Comparison of ENCODE assay signal across 24 mouse cellular contexts in the genomic region with DNA sequence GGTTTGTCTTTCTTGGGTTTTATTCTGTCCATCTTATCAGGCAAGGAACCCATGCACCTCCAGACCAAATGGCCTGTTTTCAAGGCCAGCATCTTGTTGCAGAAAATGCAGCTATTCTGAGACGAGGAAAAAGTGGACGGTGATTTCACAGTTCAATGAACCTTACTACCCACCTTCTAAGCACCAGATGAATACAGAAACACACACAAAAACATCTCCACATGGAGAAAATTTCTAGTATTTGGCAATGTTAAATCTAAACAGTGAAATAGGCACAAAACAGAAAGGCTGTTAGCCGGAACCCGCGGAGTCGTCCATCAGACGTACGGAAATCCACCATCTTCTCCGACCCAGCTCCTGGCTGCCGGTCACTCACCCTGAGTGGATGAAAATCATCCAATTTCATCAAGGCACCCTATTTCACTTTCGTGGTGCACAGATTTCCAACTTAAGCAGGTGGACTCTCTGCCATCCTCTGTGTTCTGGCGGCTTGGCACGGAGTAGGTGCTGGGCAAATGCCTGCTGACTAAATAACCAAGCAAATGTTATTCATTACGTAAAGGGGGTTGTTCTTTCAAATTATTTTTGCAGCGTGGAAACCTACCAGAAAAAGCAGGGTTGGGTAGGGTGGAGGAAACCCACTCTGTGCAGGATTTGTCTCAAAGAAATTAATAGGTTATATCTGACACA.
DNase-seq lines count a peak whose midpoint lies in the region; ATAC-seq and TF ChIP-seq lines count a peak whose summit lies in the region.
"Had no signal": no experiment of that assay in that cellular context is flagged by ENCODE, and none has a peak within 500 bp of the region (broad histone marks: within the 10 kb centered on the region; RNA-seq: fewer than 3 reads in every experiment).

No protein-coding gene starts in this region.

- no peaks in the 10 kb centered on the region for H3K27me3 ChIP-seq in midbrain, postnatal 0 days (ENCODE audit: insufficient read depth, low read length)
- H3K27me3 ChIP-seq: forebrain, embryonic 15.5 days; heart, embryonic 15.5 days; hindbrain, embryonic 15.5 days; liver, embryonic 15.5 days; lung, embryonic 15.5 days had no signal

- H3K4me2 ChIP-seq in midbrain, postnatal 0 days (ENCODE audit: low read depth, low read length, poor library complexity, severe bottlenecking): no peak overlapping the region
- H3K4me2 ChIP-seq: forebrain, embryonic 15.5 days; heart, embryonic 15.5 days; hindbrain, embryonic 15.5 days; liver, embryonic 15.5 days; lung, embryonic 15.5 days had no signal

- WGBS in midbrain, postnatal 0 days: 83% methylated on average over 15 of the region's 15 CpGs

- no peak for DNase-seq in frontal cortex, adult 2 months (ENCODE audit: extremely low spot score in 1 of 2, low spot score in 1 of 2)
- peak; percentile 76 for DNase-seq in brain, adult 2 months (ENCODE audit: low read depth, low spot score)
- peak; percentile 28 for DNase-seq in cerebellum, adult 9-11 months
- DNase-seq in layer of hippocampus, adult 2 months (ENCODE audit: low spot score in 2 of 2): peak; percentile 51 to 52
- DNase-seq in thymus, adult 18-20 months: no peak
- DNase-seq in midbrain, postnatal 0 days (ENCODE audit: low spot score): no peak
- DNase-seq: adrenal gland, postnatal 10 days; gastrocnemius, adult 2 months; heart, postnatal 4 days; kidney, adult 9 months; kidney, postnatal 14 days; liver; lung, postnatal 4 days; midbrain, embryonic 14.5 days had no signal

- H3K36me3 ChIP-seq in midbrain, postnatal 0 days (ENCODE audit: insufficient read depth, low read length): no peaks in the 10 kb centered on the region
- H3K36me3 ChIP-seq: forebrain, embryonic 15.5 days; heart, embryonic 15.5 days; hindbrain, embryonic 15.5 days; limb, embryonic 10.5 days; liver, embryonic 15.5 days; lung, embryonic 15.5 days had no signal

- no peak overlapping the region for H3K9ac ChIP-seq in midbrain, postnatal 0 days (replicated peaks; ENCODE audit: low read length, poor library complexity, severe bottlenecking)
- H3K9ac ChIP-seq: forebrain, embryonic 15.5 days; heart, embryonic 15.5 days; hindbrain, embryonic 15.5 days; liver, embryonic 15.5 days; lung, embryonic 15.5 days had no signal

- H3K27ac ChIP-seq in layer of hippocampus, adult 2 months: peak overlapping the region; percentile 72
- H3K27ac ChIP-seq in midbrain, postnatal 0 days (ENCODE audit: low read depth, low read length): no peak overlapping the region
- H3K27ac ChIP-seq: forebrain, embryonic 15.5 days; gastrocnemius, adult 2 months; heart, embryonic 15.5 days; hindbrain, embryonic 15.5 days; limb, embryonic 10.5 days; liver, embryonic 15.5 days; lung, embryonic 15.5 days; stomach, postnatal 0 days had no signal

- H3K4me3 ChIP-seq in layer of hippocampus, adult 2 months: peak overlapping the region; percentile 26; the same call in 1 of the 2 replicates
- no peak overlapping the region for H3K4me3 ChIP-seq in midbrain, postnatal 0 days (ENCODE audit: low read depth, low read length)
- H3K4me3 ChIP-seq: forebrain, embryonic 15.5 days; gastrocnemius, adult 2 months; heart, embryonic 15.5 days; hindbrain, embryonic 15.5 days; limb, embryonic 10.5 days; liver, embryonic 15.5 days; lung, embryonic 15.5 days; myocyte had no signal

- H3K4me1 ChIP-seq in midbrain, postnatal 0 days (ENCODE audit: insufficient read depth, low read length): no peaks in the 10 kb centered on the region
- H3K4me1 ChIP-seq: heart, embryonic 15.5 days had no signal

- H3K9me3 ChIP-seq in midbrain, postnatal 0 days (ENCODE audit: low read length): no peaks in the 10 kb centered on the region
- H3K9me3 ChIP-seq: forebrain, embryonic 15.5 days; heart, embryonic 15.5 days; limb, embryonic 10.5 days; liver, embryonic 15.5 days; lung, embryonic 15.5 days had no signal

- ATAC-seq in frontal cortex, adult (ENCODE audit: low TSS enrichment): peak; percentile 76
- no peak for ATAC-seq in midbrain, postnatal 0 days (ENCODE audit: low FRiP score)
- ATAC-seq: activated CD4-positive, CD25-positive, alpha-beta regulatory T cell, adult 4 months; forebrain, embryonic 15.5 days had no signal

- no peak for TF ChIP-seq CTCF in layer of hippocampus, adult 2 months (conservative IDR thresholded peaks at IDR 0.05)
- no peak for TF ChIP-seq CTCF in midbrain, postnatal 0 days (IDR thresholded peaks at IDR 0.05)

Comparison
In these comparisons a context has a peak if more than half of its experiments do, and no peak if none do; other contexts are left out.
1. DNase-seq: peak in brain, adult 2 months (single experiment), cerebellum, adult 9-11 months (single experiment) and layer of hippocampus, adult 2 months (2 of 2); none in frontal cortex, adult 2 months (0 of 2), thymus, adult 18-20 months (0 of 2) and midbrain, postnatal 0 days (single experiment).